Mouse (Mus musculus): ENCODE measurements around the gene Gm5615.

Gm5615 gene

GRCm38 (mm10) chr9:36541863-36542262 lies at the start of gene Gm5615:
Gene Gm5615, minus strand, starts transcription at chr9:36541963.
- no peak for DNase-seq (ENCODE audit: low read depth, low spot score)

GRCm38 (mm10) chr9:36582535-36582934 lies 40.8 kb upstream of the Gm5615 start, which contains the start of gene Gm17689:
Gene Gm17689, minus strand, starts transcription at chr9:36582635.
- DNase-seq (ENCODE audit: low read depth, low spot score): no peak

GRCm38 (mm10) chr9:36504211-36504610 lies 37.6 kb downstream of the Gm5615 start:
- DNase-seq (ENCODE audit: low read depth, low spot score): no peak

- no peak for DNase-seq (ENCODE audit: low read depth, low spot score)
These were observed 45.9 kb downstream of the Gm5615 start for GRCm38 (mm10) chr9:36495824-36496223.

GRCm38 (mm10) chr9:36494501-36495220 lies 47.1 kb downstream of the Gm5615 start:
- DNase-seq (ENCODE audit: low read depth, low spot score): no peak
